Mouse (Mus musculus) embryonic fibroblast, embryonic 13.5 days (primary cell): Measurements from ENCODE around the gene Larp6. TPM values are rescaled to one million over a fixed set of nuclear protein-coding genes. Genes with fewer than 3 reads are reported as not detected.
A peak's percentile ranks its signal among the peaks of the same experiment; 100 is the strongest.

Source experiments
- H3K27ac ChIP-seq: 2 replicates; pipeline ENCODE4 v1.5.1; 2012; ENCODE audit warnings: low read length, control low read depth, inconsistent platforms; ENCODE audit not compliant: insufficient read depth
- H3K4me1 ChIP-seq: 2 replicates; pipeline ENCODE4 v1.6.1; 2011; ENCODE audit warnings: low read length; ENCODE audit not compliant: control insufficient read depth, insufficient read depth
- H3K4me3 ChIP-seq: 2 replicates; pipeline ENCODE4 v1.5.1; 2011; ENCODE audit warnings: mild to moderate bottlenecking, control low read depth, low read length; ENCODE audit not compliant: insufficient read depth
- CTCF ChIP-seq: IDR thresholded peaks from 2 replicates; pipeline ENCODE4 v1.5.1; 2011; ENCODE audit warnings: mild to moderate bottlenecking, control low read depth, low read length, moderate library complexity, borderline replicate concordance; ENCODE audit not compliant: insufficient read depth
- POLR2A ChIP-seq: IDR thresholded peaks from 2 replicates; pipeline ENCODE4 v1.6.1; 2011; ENCODE audit warnings: low read depth, mild to moderate bottlenecking, control low read depth, low read length, moderate library complexity
- polyA plus RNA-seq: library from polyadenylated mRNA; stranded (reverse); fragments of >200 nt; gene quantifications from 2 replicates; pipeline ENCODE4 v1.2.4, GENCODE M21; 2011; ENCODE audit warnings: low read depth; ENCODE audit not compliant: missing spikeins, insufficient read length

Gene Larp6
- polyA plus RNA-seq, 1 experiment, result 3.4 TPM

DNA sequence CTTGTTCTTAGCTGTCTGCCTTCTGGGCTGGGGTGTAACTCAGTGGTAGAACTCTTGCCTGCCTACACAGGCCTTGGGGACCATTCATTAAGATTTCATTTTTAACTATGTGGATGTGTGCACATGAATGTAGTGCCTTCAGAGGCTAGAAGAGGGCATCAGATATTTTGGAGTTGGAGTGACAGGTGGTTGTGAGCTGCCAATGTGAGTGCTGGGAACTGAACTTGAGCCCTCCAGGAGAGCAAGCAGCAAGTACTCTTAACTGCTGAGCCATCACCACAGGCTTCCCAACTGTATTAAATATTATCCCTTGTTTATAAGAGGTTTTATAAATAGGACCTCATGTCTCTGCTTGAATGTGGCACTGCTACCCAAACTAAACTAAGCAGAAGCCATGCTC, 39.8 kb downstream of the Larp6 start:
- TF ChIP-seq CTCF, result no peak
- no peak for TF ChIP-seq POLR2A
- H3K4me1 ChIP-seq, result no peaks in the 10 kb centered on the region
- no peak overlapping the region for H3K4me3 ChIP-seq
- no peak overlapping the region for H3K27ac ChIP-seq

DNA sequence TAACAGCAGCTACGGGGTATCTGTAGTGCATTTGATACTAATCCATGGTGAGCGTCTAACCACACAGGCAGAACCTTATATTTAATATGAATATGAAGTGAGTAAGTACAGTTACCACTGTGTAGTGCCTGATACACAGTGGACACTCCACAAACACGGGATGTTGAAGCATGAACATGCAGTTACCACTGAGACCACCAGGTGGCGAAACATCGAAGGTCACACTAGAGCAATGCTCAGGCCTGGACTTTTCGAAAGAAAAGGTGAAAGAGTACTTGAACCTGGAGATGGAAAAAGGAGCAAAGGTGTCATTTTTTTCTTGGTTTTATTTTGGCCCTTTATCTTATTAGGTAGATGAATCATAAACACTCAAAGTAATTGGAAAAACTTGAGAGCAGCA, 43.5 kb downstream of the Larp6 start:
- Histone ChIP-seq H3K4me3 (no peak overlapping the region), H3K4me1 (peaks cover 4% of the 10 kb centered on the region), H3K27ac (no peak overlapping the region)
- TF ChIP-seq POLR2A, result no peak
- TF ChIP-seq CTCF, result peak; percentile 76; the same call in 1 of the 2 replicates

DNA sequence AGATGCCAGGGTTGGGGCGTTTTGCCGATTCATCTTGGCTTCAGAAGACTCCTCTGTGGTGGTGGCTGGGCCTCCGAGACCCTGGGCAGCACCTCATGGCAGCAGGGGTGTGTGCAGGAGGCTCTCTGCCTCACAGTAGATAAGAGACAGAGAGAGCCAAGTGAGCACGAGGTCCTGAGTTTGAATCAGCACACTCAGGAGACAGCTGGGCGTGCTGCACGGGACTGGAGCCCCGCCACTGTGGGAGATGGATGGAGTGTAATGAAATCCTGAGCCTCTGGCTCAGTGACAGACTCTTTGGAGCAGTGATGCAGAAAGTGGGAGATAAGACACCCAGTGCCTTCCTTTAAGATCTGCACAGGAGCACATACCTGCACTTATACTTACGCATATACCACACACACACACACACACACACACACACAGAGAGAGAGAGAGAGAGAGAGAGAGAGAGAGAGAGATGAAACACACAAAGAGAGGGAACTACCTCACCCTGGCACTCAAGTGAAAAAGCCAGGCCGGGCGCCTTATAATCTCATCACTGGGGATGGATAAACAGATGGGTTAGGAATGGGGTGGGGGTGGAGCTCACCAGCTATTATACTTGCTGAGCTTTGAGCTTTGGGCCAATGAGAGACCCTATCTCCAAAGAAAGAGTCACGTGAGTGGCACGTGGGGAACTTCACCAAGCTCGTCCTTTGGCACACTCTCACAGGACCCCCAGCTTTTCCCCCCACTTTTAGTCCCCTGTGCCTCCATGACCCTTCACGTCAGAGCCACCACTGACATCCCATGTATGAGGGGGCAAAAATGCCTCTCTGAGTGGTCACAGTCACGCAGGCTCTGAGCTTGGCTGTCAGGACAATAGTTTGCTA, 44.3 kb downstream of the Larp6 start:
- Histone ChIP-seq H3K4me3 (no peak overlapping the region), H3K4me1 (peaks cover 4% of the 10 kb centered on the region), H3K27ac (no peak overlapping the region)
- no peak for TF ChIP-seq CTCF
- no peak for TF ChIP-seq POLR2A

- no peak for TF ChIP-seq POLR2A
- TF ChIP-seq CTCF, result no peak
- no peak overlapping the region for H3K27ac ChIP-seq
- H3K4me3 ChIP-seq, result no peak overlapping the region
- peaks cover 4% of the 10 kb centered on the region for H3K4me1 ChIP-seq
Measured at GRCm38 (mm10) chr9:60757817-60758216, 45.0 kb downstream of the Larp6 start.

- Histone ChIP-seq H3K4me3 (no peak overlapping the region), H3K4me1 (peaks cover 4% of the 10 kb centered on the region), H3K27ac (no peak overlapping the region)
- TF ChIP-seq POLR2A (no peak), CTCF (no peak)
Measured at GRCm38 (mm10) chr9:60759436-60760007, 46.7 kb downstream of the Larp6 start.

DNA sequence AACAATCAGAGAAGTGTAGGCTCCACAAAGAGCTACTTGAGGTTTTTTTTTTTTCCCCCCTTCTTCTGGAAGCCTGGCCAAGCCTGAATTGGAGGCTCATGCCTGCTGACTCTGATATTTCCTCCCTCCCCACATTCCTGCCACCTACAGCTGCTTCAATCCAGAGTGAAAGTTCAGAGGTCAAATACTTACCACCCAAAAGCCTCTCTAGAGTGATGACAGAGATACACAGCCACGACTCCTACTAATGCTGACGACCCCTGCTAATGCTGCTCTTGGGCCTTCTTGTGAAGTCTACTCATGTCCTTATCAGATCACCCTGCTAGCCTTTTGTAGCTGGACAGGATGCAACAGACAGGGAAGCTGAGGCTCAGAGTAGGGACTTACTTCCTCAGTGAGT, 52.4 kb downstream of the Larp6 start:
- no peak for TF ChIP-seq POLR2A
- no peak for TF ChIP-seq CTCF
- no peaks in the 10 kb centered on the region for H3K4me1 ChIP-seq
- no peak overlapping the region for H3K27ac ChIP-seq
- H3K4me3 ChIP-seq, result no peak overlapping the region

GRCm38 (mm10) chr9:60768393-60768792, 55.6 kb downstream of the Larp6 start:
- Histone ChIP-seq H3K27ac (no peak overlapping the region), H3K4me3 (no peak overlapping the region), H3K4me1 (peaks cover 6% of the 10 kb centered on the region; the same call in 1 of the 2 replicates)
- TF ChIP-seq POLR2A (no peak), CTCF (no peak)

DNA sequence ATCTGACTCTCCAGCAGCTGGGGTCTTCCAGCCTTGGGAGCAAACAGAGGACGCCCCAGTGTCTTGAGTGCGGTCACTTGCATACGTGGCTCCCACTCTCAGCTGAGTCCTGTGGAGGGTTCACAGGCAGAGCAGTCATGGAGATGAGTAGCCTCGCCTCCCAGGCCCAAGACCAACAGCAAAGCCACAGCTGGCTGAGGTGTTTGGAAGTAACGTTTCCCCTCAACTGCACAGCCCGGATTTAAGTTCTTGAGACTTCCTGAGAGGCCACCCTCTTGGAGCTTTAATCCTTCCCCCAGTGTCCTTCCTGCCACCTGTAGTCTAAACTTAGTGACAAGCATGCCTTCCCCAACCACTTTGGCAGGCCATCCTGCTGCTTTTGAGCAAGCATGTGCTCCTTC, 56.9 kb downstream of the Larp6 start:
- Histone ChIP-seq H3K27ac (no peak overlapping the region), H3K4me3 (no peak overlapping the region)
- no peak for TF ChIP-seq CTCF
- TF ChIP-seq POLR2A, result no peak

DNA sequence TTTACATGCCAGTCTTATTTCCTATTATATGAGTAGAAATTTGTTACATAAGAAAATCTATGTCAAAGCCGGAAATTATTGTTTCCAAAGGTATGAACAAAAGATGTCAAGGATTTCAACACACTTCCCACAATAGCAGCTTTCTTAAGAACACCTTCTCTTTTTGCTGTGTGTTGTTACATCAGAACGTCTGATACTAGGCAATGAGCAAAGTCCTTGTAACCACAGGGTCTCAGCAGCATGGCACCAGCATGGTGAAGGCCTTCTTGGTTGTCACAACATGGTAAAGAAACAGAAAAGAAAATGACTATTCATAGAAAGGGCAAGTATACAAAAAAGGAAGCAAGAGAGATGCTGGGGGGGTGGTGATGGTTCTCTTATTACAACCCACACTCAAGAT, 60.9 kb downstream of the Larp6 start:
- Histone ChIP-seq H3K27ac (no peak overlapping the region), H3K4me1 (peaks cover 13% of the 10 kb centered on the region), H3K4me3 (no peak overlapping the region)
- TF ChIP-seq CTCF (no peak), POLR2A (no peak)

More for the DNA sequence above, 56.9 kb downstream of the Larp6 start:
- peaks cover 6% of the 10 kb centered on the region; the same call in 1 of the 2 replicates for H3K4me1 ChIP-seq

- TF ChIP-seq POLR2A, result no peak
- TF ChIP-seq CTCF, result no peak
- H3K4me3 ChIP-seq, result no peak overlapping the region
- H3K27ac ChIP-seq, result no peak overlapping the region
- peaks cover 7% of the 10 kb centered on the region; the same call in 1 of the 2 replicates for H3K4me1 ChIP-seq
Measured at GRCm38 (mm10) chr9:60776899-60777298, 64.1 kb downstream of the Larp6 start.
